In genomic region chr6:61978379-61978778, GRCm38 (mm10) we compare ENCODE assay signal across 15 mouse cellular contexts.
A peak's percentile ranks its signal among the peaks of the same experiment; 100 is the strongest.
DNase-seq lines count a peak whose midpoint lies in the region; ATAC-seq and TF ChIP-seq lines count a peak whose summit lies in the region.
"Had no signal": no experiment of that assay in that cellular context is flagged by ENCODE, and none has a peak within 500 bp of the region (broad histone marks: within the 10 kb centered on the region; RNA-seq: fewer than 3 reads in every experiment).

No protein-coding gene starts in this region.

- peak; percentile 2 to 8 for DNase-seq in frontal cortex, postnatal 36 days (ENCODE audit: low spot score in 2 of 2)
- DNase-seq in frontal cortex, postnatal 14 days (ENCODE audit: low spot score in 2 of 2) = no peak
- peak; percentile 19 for DNase-seq in lung, embryonic 14.5 days
- DNase-seq in lung, postnatal 4 days = no peak
- no peak for DNase-seq in ES-E14 (ENCODE audit: low read depth, low spot score)
- DNase-seq in retina, postnatal 1 day = peak; percentile 21
- DNase-seq: adrenal gland, postnatal 10 days; cerebellum, adult 9-10 months; kidney, postnatal 10 days; lung, postnatal 10 days; right cerebral cortex, postnatal 4 days; thymus, postnatal 4 days had no signal

- no peak overlapping the region for H3K4me3 ChIP-seq in lung, embryonic 14.5 days (ENCODE audit: low read depth, low read length)
- no peak overlapping the region for H3K4me3 ChIP-seq in ES-E14 (ENCODE audit: insufficient read depth in 1 of 2, low read depth in 1 of 2, low read length in 2 of 2, poor library complexity in 1 of 2, severe bottlenecking in 1 of 2)
- H3K4me3 ChIP-seq: limb, embryonic 15.5 days; midbrain, embryonic 15.5 days had no signal

- peak; percentile 54 for TF ChIP-seq CTCF in lung, embryonic 14.5 days (IDR thresholded peaks at IDR 0.05; ENCODE audit: low read depth)

- in situ Hi-C loops in ES-E14 (cut with MboI; ENCODE audit: low sequenced_read_pairs in 2 of 2, unreplicated experiment in 2 of 2) = no loop called here

- H3K27me3 ChIP-seq in lung, embryonic 14.5 days (ENCODE audit: insufficient read depth, low read length) = no peaks in the 10 kb centered on the region
- H3K27me3 ChIP-seq: limb, embryonic 15.5 days; midbrain, embryonic 15.5 days had no signal

- no peak for ATAC-seq in lung, embryonic 14.5 days (ENCODE audit: insufficient read depth)
- ATAC-seq in megakaryocyte, adult 5-6 weeks (ENCODE audit: poor library complexity, severe bottlenecking) = no peak
- ATAC-seq: midbrain, embryonic 15.5 days had no signal

- no peaks in the 10 kb centered on the region for H3K4me1 ChIP-seq in lung, embryonic 14.5 days (ENCODE audit: insufficient read depth)
- no peaks in the 10 kb centered on the region for H3K4me1 ChIP-seq in ES-E14 (ENCODE audit: control insufficient read depth in 2 of 2, insufficient read depth in 2 of 2, low read length in 2 of 2, poor library complexity in 1 of 2)
- H3K4me1 ChIP-seq: limb, embryonic 15.5 days; midbrain, embryonic 15.5 days had no signal

- H3K9ac ChIP-seq in lung, embryonic 14.5 days = no peak overlapping the region
- H3K9ac ChIP-seq in ES-E14 (ENCODE audit: insufficient read depth, low read depth, low read length, poor library complexity, severe bottlenecking) = no peak overlapping the region
- H3K9ac ChIP-seq: limb, embryonic 15.5 days; midbrain, embryonic 15.5 days had no signal

- no peak overlapping the region for H3K27ac ChIP-seq in lung, embryonic 14.5 days (ENCODE audit: low read depth)
- no peak overlapping the region for H3K27ac ChIP-seq in ES-E14 (ENCODE audit: insufficient read depth, low read depth, low read length, poor library complexity, severe bottlenecking)
- H3K27ac ChIP-seq: limb, embryonic 15.5 days; midbrain, embryonic 15.5 days had no signal

- H3K9me3 ChIP-seq in lung, embryonic 14.5 days (ENCODE audit: low read depth, low read length) = no peaks in the 10 kb centered on the region
- H3K9me3 ChIP-seq in ES-E14 (ENCODE audit: control insufficient read depth, insufficient read depth, low read depth, low read length) = no peaks in the 10 kb centered on the region
- H3K9me3 ChIP-seq: limb, embryonic 15.5 days; midbrain, embryonic 15.5 days had no signal

- 20% methylated on average over 2 of the region's 2 CpGs for WGBS in lung, embryonic 14.5 days

- H3K36me3 ChIP-seq in lung, embryonic 14.5 days (ENCODE audit: insufficient read depth) = no peaks in the 10 kb centered on the region
- H3K36me3 ChIP-seq in ES-E14 (ENCODE audit: control insufficient read depth, insufficient read depth, low read length, poor library complexity, severe bottlenecking) = no peaks in the 10 kb centered on the region
- H3K36me3 ChIP-seq: limb, embryonic 15.5 days; midbrain, embryonic 15.5 days had no signal

- H3K4me2 ChIP-seq in lung, embryonic 14.5 days = no peak overlapping the region
- H3K4me2 ChIP-seq: limb, embryonic 15.5 days; midbrain, embryonic 15.5 days had no signal

TF ChIP-seq in ES-E14, 5 proteins besides CTCF, POLR2A, EP300 and RAD21:
- TF ChIP-seq HCFC1 (IDR thresholded peaks at IDR 0.05; ENCODE audit: borderline replicate concordance, insufficient read depth, low read length) = no peak
- peak; percentile 5; the same call in 1 of the 2 replicates for TF ChIP-seq ZC3H11A (IDR thresholded peaks at IDR 0.05; ENCODE audit: borderline replicate concordance, low read depth, low read length)

Comparison
In these comparisons a context has a peak if more than half of its experiments do, and no peak if none do; other contexts are left out.
1. DNase-seq: peak in frontal cortex, postnatal 36 days (2 of 2), lung, embryonic 14.5 days (single experiment) and retina, postnatal 1 day (single experiment); none in frontal cortex, postnatal 14 days (0 of 2), lung, postnatal 4 days (0 of 2) and ES-E14 (single experiment).